Mouse (Mus musculus) cerebellum, postnatal 36 days (tissue): ENCODE measurements at regions not wholly inside any gene's neighbourhood (a gene's known extent, or its start where the extent isn't known, plus 50 kb on each side); places are given as distances from the start of the nearest gene placed in this dataset.

Experiments
- DNase-seq, 2 experiments: peaks; one replicate each; pipeline ENCODE4 v3.0.0; 2021 to 2022; ENCODE audit warnings: mixed read lengths in 2 of 2

GRCm38 (mm10) chrX:11726524-11727231, 399.1 kb downstream of the H2al1j start:
- no peak for DNase-seq

GRCm38 (mm10) chrX:11728481-11728880, 400.9 kb downstream of the H2al1j start:
- no peak for DNase-seq

GRCm38 (mm10) chrX:11729992-11730391, 402.4 kb downstream of the H2al1j start:
- no peak for DNase-seq

GRCm38 (mm10) chrX:11732371-11732770, 404.7 kb downstream of the H2al1j start:
- peak; percentile 12 to 17 for DNase-seq

GRCm38 (mm10) chrX:11734505-11735435, 407.1 kb downstream of the H2al1j start:
- DNase-seq: no peak

- DNase-seq: peak; percentile 74
These were observed 408.0 kb downstream of the H2al1j start for GRCm38 (mm10) chrX:11735516-11736170.

- DNase-seq: no peak
These were observed 408.9 kb downstream of the H2al1j start for GRCm38 (mm10) chrX:11736481-11736880.

GRCm38 (mm10) chrX:11739565-11739964, 411.9 kb downstream of the H2al1j start:
- DNase-seq: no peak

GRCm38 (mm10) chrX:11745911-11746310, 414.2 kb downstream of the Bcor start:
- DNase-seq: no peak

GRCm38 (mm10) chrX:11747386-11748121, 412.6 kb downstream of the Bcor start:
- no peak for DNase-seq

GRCm38 (mm10) chrX:11748278-11748677, 411.9 kb downstream of the Bcor start:
- DNase-seq: peak; percentile 45 to 63

GRCm38 (mm10) chrX:11752513-11752912, 407.6 kb downstream of the Bcor start:
- no peak for DNase-seq

GRCm38 (mm10) chrX:11752973-11753590, 407.1 kb downstream of the Bcor start:
- DNase-seq: no peak

GRCm38 (mm10) chrX:11755046-11755445, 405.1 kb downstream of the Bcor start:
- DNase-seq: no peak

- DNase-seq: peak; percentile 4 to 10
These were observed 396.6 kb downstream of the Bcor start for GRCm38 (mm10) chrX:11763351-11764082.

- no peak for DNase-seq
These were observed 383.8 kb downstream of the Bcor start for GRCm38 (mm10) chrX:11776236-11776899.

GRCm38 (mm10) chrX:11795010-11795409, 365.1 kb downstream of the Bcor start:
- no peak for DNase-seq

- DNase-seq: peak in 1 of 2 experiments; percentile 23
These were observed 362.3 kb downstream of the Bcor start for GRCm38 (mm10) chrX:11797870-11798269.

GRCm38 (mm10) chrX:11798326-11798725, 361.8 kb downstream of the Bcor start:
- DNase-seq: no peak

- DNase-seq: peak; percentile 68 to 70
These were observed 359.7 kb downstream of the Bcor start for GRCm38 (mm10) chrX:11800400-11800941.
